Mouse (Mus musculus): ENCODE measurements around the gene Rest. TPM values are rescaled to one million over a fixed set of nuclear protein-coding genes. Genes with fewer than 3 reads are reported as not detected.

The Rest gene
- polyA plus RNA-seq, 1 experiment = 9.5 TPM

GRCm38 (mm10) chr5:77307821-77308553, 42.7 kb downstream of the Rest start:
- H3K4me3 ChIP-seq (replicated peaks; ENCODE audit: control insufficient read depth, low read depth, low read length) = no peak overlapping the region
- WGBS = 57% methylated on average over 5 of the region's 5 CpGs
- TF ChIP-seq CTCF (IDR thresholded peaks at IDR 0.05; ENCODE audit: control insufficient read depth, insufficient read depth, low read length) (no peak), POLR2A (IDR thresholded peaks at IDR 0.05; ENCODE audit: borderline replicate concordance, control insufficient read depth, low read depth, low read length) (no peak)
- H3K27ac ChIP-seq (ENCODE audit: control insufficient read depth, insufficient read depth, low read depth, low read length, poor library complexity) = no peak overlapping the region
- peaks cover 1% of the 10 kb centered on the region; the same call in 1 of the 2 replicates for H3K4me1 ChIP-seq (ENCODE audit: control insufficient read depth, insufficient read depth, low read length)

DNA sequence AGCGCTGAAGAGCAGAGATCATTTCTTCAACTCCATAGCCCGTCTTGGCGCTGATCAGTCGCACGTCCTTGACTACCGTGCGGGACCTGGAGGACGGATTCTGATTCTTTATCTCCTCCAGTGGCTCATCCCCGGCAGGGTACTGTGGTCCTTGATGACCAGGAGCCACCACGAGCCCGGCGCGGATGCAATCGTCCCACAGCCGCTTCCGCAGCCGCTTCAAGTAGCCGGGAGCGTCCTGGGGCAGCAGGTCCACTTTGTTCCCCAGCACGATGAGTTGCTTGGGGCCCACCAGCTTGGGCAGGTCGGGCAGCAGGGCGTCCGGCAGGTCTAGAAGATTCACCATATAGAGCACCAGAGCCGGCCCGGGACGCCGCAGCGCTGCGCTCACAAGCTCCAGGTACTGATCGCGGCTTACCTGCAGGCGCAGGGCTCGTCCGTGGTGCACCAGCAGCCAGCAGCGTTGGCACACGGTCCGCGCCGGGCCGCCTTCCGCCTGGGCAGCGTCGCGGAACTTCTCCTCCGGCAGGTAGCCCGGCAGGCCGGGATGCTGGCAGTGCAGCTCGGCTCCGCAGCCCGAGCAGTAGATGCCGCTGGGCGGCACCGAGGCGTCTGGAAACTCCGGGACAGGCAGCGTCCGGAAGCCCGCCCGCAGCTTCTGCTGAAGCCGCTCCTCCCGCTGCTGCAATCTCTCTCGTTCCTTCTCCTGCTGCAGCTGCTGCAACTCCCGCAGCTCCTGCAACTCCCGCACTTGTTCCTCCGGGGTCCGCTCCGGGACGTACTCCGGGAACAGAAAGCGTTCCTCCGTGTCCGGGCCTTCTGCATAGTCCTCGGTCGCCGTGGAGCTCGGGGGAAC, 44.0 kb downstream of the Rest start:
- Histone ChIP-seq H3K4me3 (replicated peaks; ENCODE audit: control insufficient read depth, low read depth, low read length) (peak overlapping the region; percentile 70), H3K4me1 (ENCODE audit: control insufficient read depth, insufficient read depth, low read length) (peaks cover 1% of the 10 kb centered on the region; the same call in 1 of the 2 replicates), H3K27ac (ENCODE audit: control insufficient read depth, insufficient read depth, low read depth, low read length, poor library complexity) (peak overlapping the region; percentile 49)
- WGBS = under 1% methylated on average over 76 of the region's 76 CpGs
- no peak for TF ChIP-seq POLR2A (IDR thresholded peaks at IDR 0.05; ENCODE audit: borderline replicate concordance, control insufficient read depth, low read depth, low read length)
- TF ChIP-seq CTCF (IDR thresholded peaks at IDR 0.05; ENCODE audit: control insufficient read depth, insufficient read depth, low read length) = no peak

- WGBS = under 1% methylated on average over 85 of the region's 85 CpGs
- Histone ChIP-seq H3K4me3 (replicated peaks; ENCODE audit: control insufficient read depth, low read depth, low read length) (peak within 1 kb of the TSS; percentile 70), H3K27ac (ENCODE audit: control insufficient read depth, insufficient read depth, low read depth, low read length, poor library complexity) (peak within 1 kb of the TSS; percentile 72), H3K4me1 (ENCODE audit: control insufficient read depth, insufficient read depth, low read length) (peaks cover 1% of the 10 kb centered on the region; the same call in 1 of the 2 replicates)
- TF ChIP-seq POLR2A (IDR thresholded peaks at IDR 0.05; ENCODE audit: borderline replicate concordance, control insufficient read depth, low read depth, low read length) (peak; percentile 75), CTCF (IDR thresholded peaks at IDR 0.05; ENCODE audit: control insufficient read depth, insufficient read depth, low read length) (no peak)
These were observed 44.9 kb downstream of the Rest start, which contains the start of the genes Noa1 and Polr2b for GRCm38 (mm10) chr5:77309924-77310772. Noa1 (minus strand) TSS chr5:77310084. Polr2b (plus strand) TSS chr5:77310147.

- 93% methylated on average over 4 of the region's 4 CpGs for WGBS
- TF ChIP-seq CTCF (IDR thresholded peaks at IDR 0.05; ENCODE audit: control insufficient read depth, insufficient read depth, low read length) (no peak), POLR2A (IDR thresholded peaks at IDR 0.05; ENCODE audit: borderline replicate concordance, control insufficient read depth, low read depth, low read length) (no peak)
These were observed 48.9 kb downstream of the Rest start for GRCm38 (mm10) chr5:77314206-77314605.

GRCm38 (mm10) chr5:77314986-77315385, 49.7 kb downstream of the Rest start:
- no peak for TF ChIP-seq POLR2A (IDR thresholded peaks at IDR 0.05; ENCODE audit: borderline replicate concordance, control insufficient read depth, low read depth, low read length)
- TF ChIP-seq CTCF (IDR thresholded peaks at IDR 0.05; ENCODE audit: control insufficient read depth, insufficient read depth, low read length) = no peak
- no peak overlapping the region for H3K27ac ChIP-seq (ENCODE audit: control insufficient read depth, insufficient read depth, low read depth, low read length, poor library complexity)
- H3K4me1 ChIP-seq (ENCODE audit: control insufficient read depth, insufficient read depth, low read length) = peaks cover 1% of the 10 kb centered on the region; the same call in 1 of the 2 replicates
- H3K4me3 ChIP-seq (replicated peaks; ENCODE audit: control insufficient read depth, low read depth, low read length) = no peak overlapping the region
- WGBS = 90% methylated on average over 6 of the region's 6 CpGs

More at GRCm38 (mm10) chr5:77314206-77314605, 48.9 kb downstream of the Rest start:
- H3K27ac ChIP-seq (ENCODE audit: control insufficient read depth, insufficient read depth, low read depth, low read length, poor library complexity) = no peak overlapping the region
- no peak overlapping the region for H3K4me3 ChIP-seq (replicated peaks; ENCODE audit: control insufficient read depth, low read depth, low read length)
- peaks cover 1% of the 10 kb centered on the region; the same call in 1 of the 2 replicates for H3K4me1 ChIP-seq (ENCODE audit: control insufficient read depth, insufficient read depth, low read length)

DNA sequence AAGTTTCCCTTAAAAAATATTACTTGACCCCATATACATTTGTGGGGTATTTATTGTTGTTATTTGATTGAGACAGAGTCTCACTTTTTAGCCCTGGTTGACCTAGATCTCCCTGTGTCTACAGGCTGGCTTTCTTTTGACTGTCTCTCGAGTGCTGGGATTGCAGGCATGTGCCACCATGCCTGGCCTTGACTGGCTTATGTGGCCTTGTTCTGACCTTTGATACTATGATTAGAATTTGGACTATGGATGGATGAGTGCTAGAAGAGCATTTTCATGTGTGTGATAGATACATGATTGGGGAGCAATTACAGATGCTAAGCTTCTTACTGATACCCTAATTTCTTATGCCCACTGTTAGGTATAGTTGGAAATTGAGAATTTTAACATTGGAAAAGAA, 59.6 kb downstream of the Rest start:
- Histone ChIP-seq H3K4me1 (ENCODE audit: control insufficient read depth, insufficient read depth, low read length) (no peaks in the 10 kb centered on the region), H3K27ac (ENCODE audit: control insufficient read depth, insufficient read depth, low read depth, low read length, poor library complexity) (no peak overlapping the region), H3K4me3 (replicated peaks; ENCODE audit: control insufficient read depth, low read depth, low read length) (no peak overlapping the region)
- 90% methylated on average over 1 of the region's 1 CpGs for WGBS
- TF ChIP-seq CTCF (IDR thresholded peaks at IDR 0.05; ENCODE audit: control insufficient read depth, insufficient read depth, low read length) = no peak
- no peak for TF ChIP-seq POLR2A (IDR thresholded peaks at IDR 0.05; ENCODE audit: borderline replicate concordance, control insufficient read depth, low read depth, low read length)

GRCm38 (mm10) chr5:77330154-77330553, 64.9 kb downstream of the Rest start:
- no peak overlapping the region for H3K4me3 ChIP-seq (replicated peaks; ENCODE audit: control insufficient read depth, low read depth, low read length)
- H3K27ac ChIP-seq (ENCODE audit: control insufficient read depth, insufficient read depth, low read depth, low read length, poor library complexity) = no peak overlapping the region
- H3K4me1 ChIP-seq (ENCODE audit: control insufficient read depth, insufficient read depth, low read length) = no peaks in the 10 kb centered on the region
- 50% methylated on average over 5 of the region's 5 CpGs for WGBS
- TF ChIP-seq POLR2A (IDR thresholded peaks at IDR 0.05; ENCODE audit: borderline replicate concordance, control insufficient read depth, low read depth, low read length) (no peak), CTCF (IDR thresholded peaks at IDR 0.05; ENCODE audit: control insufficient read depth, insufficient read depth, low read length) (no peak)

Other genes starting within 250 kb of the Rest start
- 0.92 TPM in 1 of 2 replicates, not detected in the other for gene Thegl, start 249.5 kb upstream of the Rest start, polyA plus RNA-seq (2011; ENCODE audit: insufficient read depth, insufficient read length, low replicate concordance, missing spikeins)
- gene Hopx, start 150.4 kb upstream of the Rest start, polyA plus RNA-seq (2011; ENCODE audit: insufficient read depth, insufficient read length, low replicate concordance, missing spikeins) = 8.3 TPM in 2 replicates
- gene Spink2, start 54.0 kb upstream of the Rest start, polyA plus RNA-seq (2011; ENCODE audit: insufficient read depth, insufficient read length, low replicate concordance, missing spikeins) = not detected in 2 replicates
- gene Noa1, start 44.6 kb downstream of the Rest start, polyA plus RNA-seq (2011; ENCODE audit: insufficient read depth, insufficient read length, low replicate concordance, missing spikeins) = 6.0 and 16.0 TPM in 2 replicates
- gene Polr2b, start 44.7 kb downstream of the Rest start, polyA plus RNA-seq (2011; ENCODE audit: insufficient read depth, insufficient read length, low replicate concordance, missing spikeins) = 21.8 and 37.0 TPM in 2 replicates
- 17.3 and 24.2 TPM in 2 replicates for gene Igfbp7, start 142.6 kb downstream of the Rest start, polyA plus RNA-seq (2011; ENCODE audit: insufficient read depth, insufficient read length, low replicate concordance, missing spikeins)